Mouse (Mus musculus) frontal cortex, adult 2 months (tissue): Measurements from ENCODE around the gene Adamts15. TPM values are rescaled to one million over a fixed set of nuclear protein-coding genes. Genes with fewer than 3 reads are reported as not detected.

ENCODE experiments used
- DNase-seq, 2 experiments: peaks; one replicate each; pipeline ENCODE4 v3.0.0; 2022; ENCODE audit warnings: low spot score in 1 of 2; ENCODE audit errors: extremely low spot score in 1 of 2
- polyA plus RNA-seq: library from polyadenylated mRNA; depleted of rRNA; stranded (reverse); fragments of >200 nt; gene quantifications from 2 replicates; pipeline ENCODE4 v1.2.3, GENCODE M21; 2012

Gene Adamts15
- polyA plus RNA-seq, 1 experiment, result 5.5 TPM

DNA sequence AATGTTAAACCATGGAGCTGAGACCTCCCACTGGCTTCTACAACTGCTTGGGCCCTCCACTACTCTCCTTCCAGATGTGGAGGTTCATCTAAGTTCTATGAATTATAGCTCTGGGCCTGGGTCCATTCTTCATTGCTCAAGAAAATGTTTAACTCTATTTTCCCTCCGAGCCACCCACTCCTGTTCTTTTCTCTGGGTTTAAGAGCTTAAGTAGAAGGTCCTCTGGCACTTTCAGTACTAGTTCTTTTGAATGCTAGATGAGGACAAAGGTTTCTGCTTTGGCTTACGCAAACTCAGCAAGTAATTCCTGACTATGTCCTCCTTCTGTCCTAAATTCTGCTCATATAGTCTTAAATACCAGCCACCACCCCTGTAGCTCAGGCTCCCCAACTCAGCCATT, 6.5 kb upstream of the Adamts15 start:
- DNase-seq, result no peak

DNA sequence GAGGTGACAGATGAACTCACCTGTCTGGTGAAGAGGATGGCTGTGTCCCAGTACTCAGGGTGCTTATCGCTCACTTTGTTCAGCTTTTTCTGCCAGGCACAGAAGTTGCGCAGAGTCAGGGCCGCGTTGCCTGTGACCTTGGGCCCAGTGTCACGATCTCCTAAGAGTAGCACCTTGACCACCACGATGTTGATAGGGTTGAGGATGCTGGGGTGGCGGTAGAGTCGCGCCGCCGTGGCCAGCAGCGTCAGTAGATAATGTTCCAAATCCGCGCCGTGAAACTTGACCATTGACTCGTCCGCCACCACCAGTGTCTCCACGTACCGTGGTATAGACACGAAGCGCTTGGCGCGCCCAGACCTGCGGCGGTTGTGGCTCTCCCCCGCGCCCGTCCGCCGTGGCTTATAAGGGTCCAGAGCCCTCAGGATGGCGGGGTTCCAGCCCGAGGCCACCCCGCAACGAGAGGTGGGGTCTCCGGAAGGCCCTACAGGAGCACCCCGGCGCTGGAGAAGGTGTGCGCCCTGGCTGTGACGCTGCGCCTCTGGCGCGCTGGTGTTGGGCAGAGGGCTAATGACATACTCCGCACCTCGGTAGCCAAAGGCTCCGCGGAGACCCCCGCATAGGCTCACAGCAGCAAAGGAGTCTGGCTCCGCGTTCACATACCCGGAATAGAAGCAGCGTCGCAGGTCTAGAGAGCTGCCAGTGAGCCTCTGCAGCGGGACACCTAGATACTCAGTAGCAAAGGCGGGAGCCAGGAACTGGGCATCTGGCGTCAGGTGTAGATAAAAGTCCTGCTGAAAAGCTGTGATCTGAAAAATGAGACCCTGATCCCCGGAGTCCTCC, 770 bp downstream of the Adamts15 start:
- no peak for DNase-seq

DNA sequence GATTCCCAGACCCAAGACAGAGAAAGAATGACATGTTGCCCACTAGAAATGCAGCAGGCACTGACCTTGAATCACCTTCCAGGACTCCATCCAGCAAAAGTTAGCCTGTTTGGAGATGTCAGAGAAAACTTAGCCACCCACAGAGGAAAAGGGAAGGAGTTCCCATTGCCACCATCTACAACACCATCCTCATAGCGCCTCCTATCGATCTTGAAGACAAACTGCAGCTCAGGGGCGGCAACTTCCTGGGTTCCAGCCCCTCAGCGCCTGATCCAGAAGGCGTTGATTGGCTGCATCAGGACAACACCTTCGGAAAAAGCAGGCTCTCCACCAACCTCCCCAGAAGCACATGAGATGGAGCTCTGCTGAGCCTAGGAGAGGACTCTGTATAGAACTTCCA, 1.5 kb downstream of the Adamts15 start:
- no peak for DNase-seq

DNA sequence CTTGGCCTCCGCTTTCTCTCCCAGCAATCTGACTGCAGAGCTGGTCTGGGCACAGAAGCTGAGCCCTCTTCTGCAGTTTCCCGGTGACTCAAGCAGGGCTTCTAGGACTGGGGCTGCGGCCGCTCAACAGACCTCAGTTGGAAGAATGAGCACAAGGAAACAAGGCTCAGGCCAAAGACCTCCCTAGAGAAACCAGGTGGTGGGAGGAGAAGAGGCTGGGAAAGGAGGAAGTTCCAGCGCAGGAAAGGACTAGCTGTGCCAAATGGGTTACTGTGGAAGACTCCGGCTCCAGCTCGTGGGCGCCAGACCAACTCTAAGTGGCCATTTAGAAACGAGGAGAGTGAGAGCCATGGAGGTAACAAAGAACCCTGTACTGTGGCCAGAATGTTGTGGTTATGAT, 2.6 kb downstream of the Adamts15 start:
- no peak for DNase-seq

DNA sequence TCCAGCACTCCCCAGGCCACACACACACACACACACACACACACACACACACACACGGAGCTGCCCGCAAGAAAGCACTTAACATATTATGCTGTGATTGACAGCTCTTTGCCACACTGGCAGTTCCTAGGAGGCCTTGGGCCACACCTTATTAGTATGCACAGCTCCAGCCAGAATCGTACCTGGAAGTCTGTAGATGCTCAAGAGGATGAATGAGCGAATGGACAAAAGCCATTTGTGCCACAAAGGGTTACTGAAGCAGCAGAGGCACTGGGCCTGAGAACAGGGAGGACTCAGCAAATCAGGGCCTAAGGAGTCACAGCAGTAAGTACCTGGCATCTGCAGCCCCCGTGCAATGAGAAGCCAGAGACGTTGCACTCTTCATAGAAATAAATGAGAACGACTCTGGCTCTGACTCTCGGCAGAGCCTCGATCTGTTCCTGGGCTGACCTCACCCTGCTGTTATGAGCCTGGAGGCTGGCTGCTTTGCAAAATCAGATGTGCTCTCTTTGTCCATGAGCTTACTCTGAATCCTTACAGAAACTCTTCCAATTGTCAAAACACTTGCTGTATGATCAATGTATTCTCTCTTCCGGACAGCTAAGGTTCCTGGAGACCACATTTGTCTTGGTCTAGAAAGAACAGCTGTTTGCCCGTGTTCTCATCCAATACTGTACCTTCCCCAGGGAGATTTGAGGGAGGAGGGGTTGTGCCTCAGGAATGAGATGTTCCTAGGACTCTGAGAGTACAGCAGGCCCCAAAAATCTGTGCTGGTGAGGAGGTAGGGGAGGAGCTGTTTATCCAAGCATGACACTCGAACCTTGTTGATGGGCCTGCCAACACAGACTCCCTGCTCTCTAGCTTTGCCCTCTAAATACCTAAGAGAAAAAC, 3.5 kb downstream of the Adamts15 start:
- no peak for DNase-seq

DNA sequence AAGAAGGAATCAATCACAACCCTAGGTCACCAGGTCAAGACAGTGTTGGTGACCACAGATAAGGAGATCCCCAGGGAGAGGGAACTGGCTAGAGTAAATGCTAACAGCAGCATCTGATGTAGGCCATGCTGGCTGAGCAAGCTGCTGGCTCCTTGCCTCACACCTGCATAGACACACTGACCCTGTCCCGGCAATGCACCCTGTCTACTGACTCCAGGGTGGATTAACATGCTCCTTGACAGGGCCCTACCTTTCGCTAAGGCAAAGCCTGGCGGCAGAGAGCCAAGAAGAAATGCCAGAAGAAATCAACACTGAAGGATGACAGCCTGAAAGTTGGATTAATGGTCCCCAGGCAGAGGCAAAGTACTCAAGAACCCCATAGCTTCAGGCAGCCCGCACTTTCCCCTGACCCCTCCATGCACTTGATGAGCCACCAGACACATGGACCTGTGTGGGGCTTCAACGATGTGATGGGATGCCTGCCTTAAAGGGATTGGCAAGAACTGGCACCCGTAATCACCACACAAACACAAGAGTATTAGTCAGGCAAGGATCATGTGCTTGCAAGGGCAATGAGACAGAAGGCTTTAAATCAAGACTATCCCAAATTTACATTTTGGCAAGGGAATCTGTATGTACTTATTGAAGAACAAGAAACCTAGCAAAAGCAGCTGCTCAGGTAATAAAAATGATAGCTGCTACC, 5.8 kb downstream of the Adamts15 start:
- DNase-seq, result no peak

DNA sequence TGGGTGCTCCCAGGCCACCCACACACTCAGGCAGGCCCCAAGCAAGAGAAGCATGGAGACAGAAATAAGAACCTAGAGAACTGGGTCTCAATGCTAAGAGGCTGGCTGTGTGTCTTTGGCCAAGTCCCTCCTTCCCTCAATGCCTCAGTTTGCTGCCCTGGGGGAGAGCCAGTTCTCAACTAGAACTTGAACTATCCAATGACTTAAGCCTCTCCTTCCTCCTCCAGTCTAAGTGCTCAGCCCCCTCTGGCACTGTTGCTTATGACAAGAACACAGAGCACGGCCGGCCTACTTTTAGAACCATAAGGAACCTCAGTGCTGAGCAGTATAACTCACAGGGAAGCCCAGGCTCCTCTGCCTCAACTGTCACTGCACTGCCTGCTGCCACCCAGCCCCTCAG, 8.0 kb downstream of the Adamts15 start:
- DNase-seq, result no peak

DNA sequence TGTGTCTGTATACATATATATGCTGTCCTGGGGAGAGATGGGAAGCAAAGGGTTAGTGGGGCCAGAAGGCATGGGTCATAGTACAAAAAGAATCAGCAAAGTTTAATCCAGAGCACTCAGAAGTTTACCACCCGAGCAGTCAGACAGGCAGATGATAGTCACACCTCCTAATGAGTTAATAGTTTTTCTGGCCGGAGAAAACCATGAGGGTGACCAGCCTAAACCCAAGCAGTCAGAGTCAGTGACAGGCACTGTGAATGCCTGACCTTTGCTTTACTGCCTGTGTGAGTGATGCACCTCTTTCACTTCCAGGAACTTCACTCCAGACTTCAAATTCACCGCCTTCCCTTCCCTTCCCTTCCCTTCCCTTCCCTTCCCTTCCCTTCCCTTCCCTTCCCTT, 8.8 kb downstream of the Adamts15 start:
- DNase-seq, result no peak

DNA sequence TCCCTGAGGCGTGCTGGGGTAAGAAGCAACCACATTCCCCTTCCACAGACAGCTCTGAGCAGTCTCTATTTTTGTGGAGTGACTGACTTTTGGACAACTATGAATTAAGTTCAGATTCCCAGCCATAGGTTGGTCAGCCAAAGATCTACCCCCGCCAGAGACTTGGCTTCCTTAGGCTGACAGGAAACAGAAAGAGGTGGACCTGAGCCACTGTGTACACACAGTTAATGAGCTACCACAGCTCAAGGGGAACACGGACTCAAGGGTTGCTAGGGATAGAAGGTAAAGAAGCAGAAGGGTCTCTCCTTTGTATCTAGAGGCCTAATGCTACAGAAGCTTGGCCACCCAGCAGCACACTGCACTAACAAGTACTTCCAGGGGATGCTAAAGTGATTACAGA, 10.1 kb downstream of the Adamts15 start:
- DNase-seq, result no peak

DNA sequence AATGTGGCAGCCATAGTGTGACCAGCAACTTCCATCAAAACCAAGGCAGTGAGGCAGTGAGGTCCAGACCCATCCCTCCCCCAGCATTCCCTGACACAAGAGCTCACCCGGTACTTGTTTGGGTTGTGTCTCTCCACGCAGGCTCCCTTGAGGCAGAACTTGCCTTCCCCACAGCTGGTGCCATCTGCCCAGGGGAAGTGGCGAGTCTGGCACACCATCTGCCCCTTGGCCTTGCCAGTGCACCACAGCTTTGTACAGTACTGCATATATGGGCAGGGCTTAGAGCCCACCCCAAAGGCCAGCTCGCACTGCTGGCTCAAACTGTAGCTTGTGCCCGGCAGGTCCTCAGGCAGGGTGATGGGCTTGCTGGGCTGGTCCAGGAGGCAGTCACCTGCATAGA, 11.8 kb downstream of the Adamts15 start:
- no peak for DNase-seq

DNA sequence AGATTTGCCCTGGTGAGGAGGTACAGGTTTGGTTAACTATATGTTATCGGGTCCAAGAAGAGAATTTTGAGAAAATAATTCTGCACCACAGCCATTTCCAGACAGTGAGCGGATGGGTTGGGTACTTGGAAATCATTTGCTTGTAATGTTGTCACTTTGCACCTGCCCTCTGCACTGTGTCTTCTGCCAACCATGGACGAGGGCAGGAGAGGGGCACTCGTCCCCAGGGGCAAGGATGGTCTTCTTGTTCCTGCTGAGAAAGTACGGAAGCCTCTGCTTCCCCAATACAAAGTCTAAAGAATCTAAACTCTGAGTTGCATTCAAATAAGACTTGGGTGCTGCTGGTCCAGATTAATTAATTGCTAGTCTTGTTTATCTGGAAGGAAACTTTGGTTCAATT, 13.3 kb downstream of the Adamts15 start:
- no peak for DNase-seq

DNA sequence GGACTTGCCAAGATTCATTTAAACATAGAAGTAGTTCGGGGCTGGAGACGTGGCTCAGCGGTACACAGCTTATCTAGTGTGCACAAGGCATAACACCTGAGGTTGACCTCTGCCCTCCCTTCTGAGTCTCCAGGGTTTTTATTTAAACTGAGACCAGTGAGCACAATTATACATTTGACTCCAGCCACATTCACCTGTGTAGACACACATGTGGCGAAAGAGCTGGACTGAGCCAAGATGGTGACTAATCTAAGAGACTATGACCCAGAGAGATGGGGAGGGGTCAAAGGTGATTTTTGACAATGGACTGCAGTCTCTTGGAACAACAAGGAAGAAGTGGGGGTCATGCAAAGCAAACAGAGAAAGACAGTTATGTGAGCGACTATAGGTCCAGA, 14.0 kb downstream of the Adamts15 start:
- no peak for DNase-seq

DNA sequence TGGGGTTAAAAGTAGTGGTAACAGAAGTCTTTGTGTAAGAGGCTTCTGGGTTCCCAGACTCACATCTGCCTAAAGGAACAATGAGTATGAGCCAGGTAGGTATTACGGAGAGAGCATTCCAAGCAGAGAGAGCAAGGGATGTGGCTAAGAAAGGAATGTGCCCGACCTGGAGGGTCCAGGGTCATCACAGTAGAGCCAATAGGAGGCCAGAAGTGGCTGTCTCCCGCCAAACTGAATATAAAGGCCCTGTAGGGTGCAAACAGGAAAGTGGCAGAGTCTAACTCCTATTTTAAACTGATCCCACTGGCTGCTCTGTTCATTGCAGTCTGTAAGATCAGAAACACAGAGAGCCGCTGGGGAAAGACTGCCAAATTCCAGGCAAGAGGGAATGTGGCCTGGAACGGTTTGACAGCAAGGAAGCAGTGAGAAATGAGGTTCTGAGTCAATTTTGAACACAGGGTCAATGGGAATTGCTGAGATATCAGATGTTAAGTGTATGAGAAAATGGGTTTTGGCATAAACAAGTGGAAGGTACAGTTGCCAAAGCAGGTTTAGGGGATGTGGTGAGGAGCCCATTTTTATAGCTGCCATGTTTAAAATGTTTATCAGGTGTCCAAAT, 14.5 kb downstream of the Adamts15 start:
- no peak for DNase-seq

DNA sequence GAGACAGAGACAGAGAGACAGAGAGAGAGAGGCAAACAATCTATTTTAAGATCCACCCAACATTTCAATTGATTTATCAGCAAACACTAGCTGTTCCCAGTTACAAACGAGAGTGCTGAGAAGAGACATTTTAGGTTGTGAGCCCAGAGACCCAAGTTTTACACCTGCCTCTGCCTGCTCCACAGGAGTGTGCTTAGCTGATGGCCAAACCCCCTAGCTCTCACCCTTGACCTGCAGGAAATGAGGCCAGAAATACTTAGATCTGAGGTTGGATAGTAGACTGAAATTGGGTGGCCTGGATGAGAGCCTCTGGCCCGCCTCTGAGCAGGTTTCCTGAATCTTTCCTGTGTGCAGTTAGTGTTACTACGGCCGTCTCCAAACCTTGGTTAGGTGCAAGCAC, 15.8 kb downstream of the Adamts15 start:
- no peak for DNase-seq

DNA sequence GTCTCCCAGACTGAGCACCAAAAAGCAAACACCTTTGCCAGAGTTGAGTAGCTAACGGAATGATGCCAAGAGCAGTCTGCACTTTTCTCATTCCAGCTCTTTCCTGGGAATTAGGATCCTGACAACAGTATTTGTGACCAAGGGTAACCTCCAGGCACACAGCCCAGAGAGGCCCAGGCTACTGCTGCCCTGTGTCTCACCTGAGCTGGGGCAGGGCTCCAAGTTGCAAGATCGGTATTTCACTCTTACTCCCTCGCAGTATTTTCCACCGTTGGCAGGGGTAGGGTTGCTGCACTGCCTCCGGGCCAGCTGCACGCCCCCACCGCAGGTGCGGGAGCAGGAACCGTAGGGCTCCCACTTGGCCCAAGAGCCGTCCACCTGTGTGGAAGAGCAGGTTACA, 16.4 kb downstream of the Adamts15 start:
- no peak for DNase-seq

DNA sequence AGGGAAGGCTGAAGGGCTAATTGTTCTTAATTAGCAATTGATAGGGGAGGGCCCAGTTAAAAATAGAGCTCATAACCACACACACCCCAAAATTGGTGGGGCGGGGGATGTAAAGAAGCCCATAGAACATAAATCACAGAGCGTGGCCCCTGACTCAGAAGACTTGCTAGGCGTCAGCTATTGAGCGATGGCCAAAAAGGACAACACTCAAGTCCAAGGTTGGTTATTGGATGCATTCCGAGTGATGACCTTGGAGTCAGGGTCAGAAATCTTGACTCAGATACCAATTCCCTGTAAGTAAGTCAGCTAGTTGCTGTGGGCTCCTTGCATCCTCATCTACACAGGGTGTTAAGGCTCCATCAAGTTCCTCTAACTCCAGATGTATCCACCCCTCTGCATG, 19.0 kb downstream of the Adamts15 start:
- DNase-seq, result no peak

DNA sequence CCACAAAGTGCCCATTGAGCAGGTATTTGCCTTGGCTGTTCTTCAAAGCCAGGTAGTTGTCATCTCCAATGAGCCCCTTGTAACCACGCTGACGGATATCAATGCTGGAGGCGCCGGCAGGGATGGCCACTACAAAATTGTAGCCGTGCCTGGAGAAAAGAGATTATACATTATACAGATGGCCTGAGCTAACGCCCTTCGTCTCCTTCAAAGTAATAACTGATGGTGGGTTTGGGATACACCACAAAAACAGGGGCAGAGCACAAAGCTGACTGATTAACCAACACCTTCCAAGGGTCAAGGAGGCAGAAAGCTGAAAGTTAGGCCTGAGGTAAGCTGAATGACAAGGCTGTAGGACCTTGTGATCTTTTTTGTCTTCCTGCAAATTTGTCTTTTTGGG, 19.6 kb downstream of the Adamts15 start:
- DNase-seq, result no peak

DNA sequence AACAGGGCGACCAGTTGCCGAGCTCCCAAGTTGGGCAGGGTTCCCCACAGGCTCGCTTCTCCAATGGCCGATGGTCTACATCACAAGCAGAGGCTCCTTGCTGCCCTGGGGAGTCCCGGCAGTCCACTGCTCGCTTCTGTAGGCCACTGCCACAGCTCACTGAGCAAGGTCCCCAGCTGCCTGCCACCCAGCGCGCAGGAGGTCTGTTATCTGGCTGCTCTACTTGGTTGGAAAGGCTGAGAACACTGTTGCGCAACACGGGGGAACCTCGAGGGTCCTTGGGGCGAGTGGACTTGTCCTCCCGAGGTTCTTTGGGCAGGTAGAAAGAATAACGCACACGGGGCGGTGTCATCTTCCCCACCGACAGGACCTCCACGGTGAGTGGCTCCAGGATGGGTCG, 20.1 kb downstream of the Adamts15 start:
- DNase-seq, result no peak

DNA sequence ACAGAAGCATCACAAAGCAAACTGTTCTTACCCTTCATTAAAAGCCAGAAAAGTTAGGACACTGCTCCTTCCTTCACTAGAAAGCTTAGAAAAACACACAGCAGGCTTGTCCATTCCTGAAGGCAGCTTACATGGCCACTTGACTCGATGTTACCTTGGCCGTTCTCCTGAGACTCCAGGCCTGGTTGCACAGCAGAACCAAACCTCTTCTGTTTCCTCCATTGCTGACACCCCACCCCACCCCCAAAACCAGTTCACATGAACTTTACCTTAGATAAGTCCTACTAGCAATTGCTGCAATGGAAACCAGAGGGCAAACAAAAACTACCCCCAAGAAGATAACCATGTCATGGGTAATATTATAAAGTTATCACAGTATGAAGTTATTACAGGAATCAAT, 25.1 kb downstream of the Adamts15 start:
- no peak for DNase-seq

DNA sequence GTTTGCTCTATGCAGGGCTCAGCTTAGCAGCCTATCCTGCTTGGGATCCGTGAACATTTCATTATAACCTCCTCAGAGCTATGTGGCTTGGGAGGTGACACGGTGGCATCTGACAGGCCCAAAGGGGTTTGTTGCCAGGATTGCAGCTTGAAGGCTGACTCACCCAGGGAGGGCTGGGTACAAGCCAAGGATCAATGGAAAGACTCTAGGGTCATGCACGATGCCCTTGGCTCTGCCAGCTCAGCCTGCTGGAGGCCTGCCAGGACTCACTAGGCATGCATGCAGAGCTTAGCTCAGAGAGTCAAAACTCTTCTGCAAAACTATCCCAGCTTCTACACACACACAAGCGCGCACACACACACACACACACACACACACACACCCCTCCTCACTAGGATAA, 25.5 kb downstream of the Adamts15 start:
- peak in 1 of 2 experiments; percentile 60 for DNase-seq

DNA sequence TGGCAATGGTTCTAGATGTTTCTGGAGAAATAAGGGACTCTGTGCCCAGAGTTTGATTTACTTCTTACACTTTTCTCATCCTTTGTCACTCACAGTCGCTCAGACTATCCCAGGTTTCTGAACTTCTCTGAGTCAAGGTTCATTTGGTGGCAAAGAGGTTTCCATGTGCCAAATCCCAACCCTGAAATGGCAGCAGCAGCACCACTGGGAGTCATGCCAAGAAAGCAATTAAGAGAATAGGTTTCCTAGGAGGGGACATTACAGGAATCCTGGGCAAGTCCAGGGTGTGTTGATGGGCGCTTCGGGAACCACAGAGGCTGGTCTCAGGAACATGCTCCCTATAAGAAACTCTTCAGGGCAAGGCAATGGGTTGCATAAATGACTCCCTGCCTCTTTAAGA, 26.6 kb downstream of the Adamts15 start:
- no peak for DNase-seq
